Mouse (Mus musculus) G1E (cell line): ENCODE data around the gene Cotl1. TPM values are rescaled to one million over a fixed set of nuclear protein-coding genes. Genes with fewer than 3 reads are reported as not detected.

ENCODE experiments used
- ATAC-seq: 2 replicates; pipeline ENCODE4 v1.8.0; 2016; ENCODE audit warnings: mild to moderate bottlenecking; ENCODE audit not compliant: insufficient number of reproducible peaks, poor library complexity, low FRiP score, severe bottlenecking; ENCODE audit errors: extremely low read depth
- DNase-seq: peaks from one replicate; pipeline ENCODE4 v3.0.0; 2012; ENCODE audit warnings: low spot score
- H3K27me3 ChIP-seq: 2 replicates; pipeline ENCODE4 v1.6.1; 2012; ENCODE audit warnings: mild to moderate bottlenecking, low read length, inconsistent platforms; ENCODE audit not compliant: insufficient read depth
- H3K36me3 ChIP-seq: replicated peaks from 2 replicates; pipeline ENCODE3; 2012; ENCODE audit warnings: mild to moderate bottlenecking, inconsistent platforms
- H3K4me1 ChIP-seq: 2 replicates; pipeline ENCODE4 v1.6.1; 2012; ENCODE audit warnings: low read depth, low read length, inconsistent platforms, mixed read lengths; ENCODE audit not compliant: insufficient read depth
- H3K4me3 ChIP-seq: 2 replicates; pipeline ENCODE4 v1.5.1; 2012; ENCODE audit warnings: low read depth, mild to moderate bottlenecking, inconsistent platforms, low read length, moderate library complexity, mixed read lengths
- H3K9me3 ChIP-seq: replicated peaks from 2 replicates; pipeline ENCODE4 v1.6.1; 2012; ENCODE audit warnings: inconsistent platforms
- CTCF ChIP-seq: IDR thresholded peaks from 2 replicates; pipeline ENCODE4 v1.5.1; 2012; ENCODE audit warnings: low read depth, low read length, inconsistent platforms, mixed read lengths
- GATA1 ChIP-seq: IDR thresholded peaks from 2 replicates; pipeline ENCODE4 v1.6.1; 2012; ENCODE audit warnings: borderline replicate concordance, low read length, inconsistent platforms, mixed read lengths
- GATA2 ChIP-seq: IDR thresholded peaks from 2 replicates; pipeline ENCODE4 v1.6.1; 2012; ENCODE audit warnings: low read depth, low read length, inconsistent platforms, borderline replicate concordance
- POLR2AphosphoS5 ChIP-seq: IDR thresholded peaks from 2 replicates; pipeline ENCODE4 v1.6.1; 2012; ENCODE audit warnings: low read depth, low read length, inconsistent platforms; ENCODE audit not compliant: insufficient replicate concordance
- TAL1 ChIP-seq: conservative IDR thresholded peaks from 2 replicates; pipeline ENCODE4 v1.6.1; 2012; ENCODE audit warnings: low read depth, low read length, inconsistent platforms, mixed read lengths
- polyA plus RNA-seq: library from polyadenylated mRNA; stranded (reverse); fragments of >175 nt; gene quantifications from 2 replicates; pipeline ENCODE4 v1.2.3, GENCODE M21; 2012
- total RNA-seq, 2 experiments: library from RNA; stranded (forward) in 1 of 2; stranded (reverse) in 1 of 2; fragments of 200-1000 nt in 1 of 2; fragments of >200 nt in 1 of 2; fragmentation: Nextera tagmentation in 1 of 2; gene quantifications; 2 replicates each; pipeline ENCODE4 v1.2.3; 2014 to 2017

The Cotl1 gene
- total and polyA plus RNA-seq, 3 experiments: 23.9 to 72.5 (median 63.4) TPM

- ATAC-seq: no peak
- Histone ChIP-seq H3K36me3 (no peaks in the 10 kb centered on the region), H3K4me3 (no peak overlapping the region), H3K27me3 (peaks cover 37% of the 10 kb centered on the region; the same call in 1 of the 2 replicates), H3K4me1 (peaks cover 25% of the 10 kb centered on the region), H3K9me3 (no peaks in the 10 kb centered on the region)
- TF ChIP-seq POLR2AphosphoS5: no peak
- DNase-seq: no peak
These were observed 16.2 kb downstream of the Cotl1 start for GRCm38 (mm10) chr8:119824100-119824499.

DNA sequence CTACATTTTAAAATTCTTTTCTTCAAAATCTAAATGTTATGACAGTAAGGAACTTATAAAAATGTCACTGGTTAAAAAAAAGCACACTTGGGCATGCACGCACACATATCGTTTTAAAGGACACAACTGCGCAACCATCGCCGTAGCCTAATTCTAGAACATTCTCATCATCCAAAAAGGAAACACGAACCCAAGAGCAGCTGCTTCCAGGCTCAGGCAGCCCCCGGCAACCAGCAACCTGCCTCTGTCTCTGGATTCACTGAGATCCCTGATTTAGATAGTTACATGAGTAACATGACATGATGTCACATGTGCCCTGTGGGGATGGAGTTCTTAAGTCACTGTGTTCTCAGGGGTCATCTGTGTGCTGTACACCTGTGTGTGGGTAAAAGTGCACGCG lies 17.1 kb downstream of the Cotl1 start:
- Histone ChIP-seq H3K4me1 (peaks cover 25% of the 10 kb centered on the region), H3K4me3 (no peak overlapping the region), H3K27me3 (peaks cover 41% of the 10 kb centered on the region), H3K9me3 (no peaks in the 10 kb centered on the region), H3K36me3 (no peaks in the 10 kb centered on the region)
- no peak for ATAC-seq
- DNase-seq: no peak
- TF ChIP-seq GATA1: no peak
- TF ChIP-seq TAL1: no peak
- no peak for TF ChIP-seq GATA2
- no peak for TF ChIP-seq CTCF
- TF ChIP-seq POLR2AphosphoS5: no peak

DNA sequence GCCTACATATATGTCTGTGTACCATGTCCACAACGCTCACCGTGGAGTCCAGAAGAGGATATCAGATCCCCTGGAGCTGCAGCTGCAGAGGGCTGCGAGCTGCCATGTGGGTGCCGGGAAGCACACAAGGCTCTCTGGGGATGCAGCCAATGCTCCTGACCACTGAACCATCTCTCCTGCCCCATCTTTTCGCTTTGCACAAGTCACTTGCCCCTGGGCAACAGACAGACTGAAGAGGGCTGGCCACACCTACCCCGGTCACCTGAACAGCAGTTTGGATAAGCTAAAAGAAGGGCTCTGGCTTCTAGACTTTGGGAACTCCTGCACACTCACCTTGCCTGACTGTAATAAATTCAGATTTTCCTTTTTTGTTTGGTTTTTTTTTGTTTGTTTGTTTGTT lies 18.7 kb downstream of the Cotl1 start:
- ATAC-seq: no peak
- no peak for TF ChIP-seq GATA1
- no peak for TF ChIP-seq TAL1
- no peak for TF ChIP-seq POLR2AphosphoS5
- no peak for TF ChIP-seq CTCF
- no peak for TF ChIP-seq GATA2

GRCm38 (mm10) chr8:119819976-119820375 lies 20.4 kb downstream of the Cotl1 start:
- ATAC-seq: no peak
- no peak for DNase-seq
- TF ChIP-seq GATA2 (no peak), CTCF (no peak), POLR2AphosphoS5 (no peak), GATA1 (no peak), TAL1 (no peak)
- no peaks in the 10 kb centered on the region for H3K36me3 ChIP-seq
- H3K27me3 ChIP-seq: peaks cover 53% of the 10 kb centered on the region
- H3K9me3 ChIP-seq: no peaks in the 10 kb centered on the region
- H3K4me1 ChIP-seq: peaks cover 2% of the 10 kb centered on the region; the same call in 1 of the 2 replicates
- H3K4me3 ChIP-seq: no peak overlapping the region

More for the DNA sequence above, 18.7 kb downstream of the Cotl1 start:
- Histone ChIP-seq H3K4me1 (peaks cover 15% of the 10 kb centered on the region), H3K4me3 (no peak overlapping the region), H3K27me3 (peaks cover 46% of the 10 kb centered on the region), H3K9me3 (no peaks in the 10 kb centered on the region), H3K36me3 (no peaks in the 10 kb centered on the region)
- DNase-seq: no peak

GRCm38 (mm10) chr8:119819316-119819715 lies 21.0 kb downstream of the Cotl1 start:
- no peak for TF ChIP-seq TAL1
- no peak for TF ChIP-seq GATA2
- TF ChIP-seq CTCF: no peak
- no peak for TF ChIP-seq POLR2AphosphoS5
- no peak for TF ChIP-seq GATA1
- peaks cover 51% of the 10 kb centered on the region for H3K27me3 ChIP-seq

DNA sequence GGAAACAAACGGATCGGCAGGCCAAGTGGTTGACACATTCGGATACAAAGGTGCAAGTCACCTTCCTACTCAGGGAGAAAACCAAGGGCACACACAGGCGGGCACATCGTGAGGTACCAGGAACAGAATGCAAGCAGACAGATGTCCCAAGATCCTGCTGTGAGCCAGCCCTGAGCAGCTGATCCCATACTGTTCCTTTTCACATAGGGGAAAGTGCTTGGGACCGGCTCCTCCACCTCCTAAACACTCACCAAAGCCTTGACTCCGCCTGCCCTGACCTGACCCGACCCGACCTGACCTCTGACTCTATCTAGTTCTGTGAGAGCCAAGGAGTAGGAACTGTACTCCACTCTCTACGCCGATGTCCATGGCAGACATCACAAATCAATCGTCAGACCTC lies 22.9 kb downstream of the Cotl1 start:
- H3K4me1 ChIP-seq: peaks cover 13% of the 10 kb centered on the region; the same call in 1 of the 2 replicates
- H3K9me3 ChIP-seq: no peaks in the 10 kb centered on the region
- H3K4me3 ChIP-seq: no peak overlapping the region
- H3K27me3 ChIP-seq: peaks cover 47% of the 10 kb centered on the region
- no peaks in the 10 kb centered on the region for H3K36me3 ChIP-seq
- DNase-seq: no peak
- TF ChIP-seq CTCF (no peak), GATA1 (no peak), TAL1 (no peak), POLR2AphosphoS5 (no peak), GATA2 (no peak)
- no peak for ATAC-seq

More at GRCm38 (mm10) chr8:119819316-119819715, 21.0 kb downstream of the Cotl1 start:
- ATAC-seq (no peak), DNase-seq (no peak)
- H3K9me3 ChIP-seq: no peaks in the 10 kb centered on the region
- H3K4me1 ChIP-seq: no peaks in the 10 kb centered on the region
- H3K4me3 ChIP-seq: no peak overlapping the region
- H3K36me3 ChIP-seq: no peaks in the 10 kb centered on the region
